Comparison of ENCODE assay signal across 8 mouse cellular contexts in the genomic region with DNA sequence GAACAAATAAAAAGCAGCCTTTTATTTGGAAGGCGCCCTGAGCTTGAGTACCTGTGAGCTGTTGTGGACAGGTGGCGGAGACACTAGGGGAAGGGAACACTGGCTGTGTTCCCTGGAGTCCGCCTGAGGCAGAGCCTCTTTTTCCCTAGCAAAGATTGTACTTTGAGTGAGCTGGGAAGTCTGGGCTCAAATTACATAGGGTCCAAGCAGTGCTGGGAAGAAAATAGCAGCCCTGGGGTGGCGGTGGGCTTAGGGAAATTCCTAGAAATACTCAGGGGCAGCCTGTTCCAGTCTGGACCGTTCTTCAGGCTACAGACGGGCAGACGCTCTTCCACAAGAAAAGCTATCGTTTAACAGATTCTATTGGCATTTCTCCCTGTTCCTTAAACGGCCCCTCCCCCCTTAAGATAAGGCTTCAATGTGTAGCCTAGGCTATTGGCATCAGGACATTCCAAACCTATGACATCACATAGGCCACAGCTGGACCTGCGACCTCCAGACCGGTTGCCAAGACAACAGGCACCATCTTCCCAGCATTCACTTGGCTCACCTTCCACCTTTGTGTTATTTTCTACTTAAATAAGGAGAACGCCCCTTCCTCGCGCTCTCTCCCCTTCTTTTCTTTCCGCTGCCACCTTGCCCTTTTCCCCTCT. TPM values are rescaled to one million over a fixed set of nuclear protein-coding genes. Genes with fewer than 3 reads are reported as not detected.
A peak's percentile ranks its signal among the peaks of the same experiment; 100 is the strongest.
DNase-seq lines count a peak whose midpoint lies in the region; ATAC-seq and TF ChIP-seq lines count a peak whose summit lies in the region.

No protein-coding gene starts in this region.

- no peaks in the 10 kb centered on the region for H3K36me3 ChIP-seq in hindbrain, embryonic 11.5 days (ENCODE audit: control insufficient read depth, insufficient read depth, low read length)
- no peaks in the 10 kb centered on the region for H3K36me3 ChIP-seq in limb, embryonic 13.5 days
- no peaks in the 10 kb centered on the region for H3K36me3 ChIP-seq in midbrain, postnatal 0 days (ENCODE audit: insufficient read depth, low read length)

- peak overlapping the region; percentile 55 for H3K4me3 ChIP-seq in hindbrain, embryonic 11.5 days (ENCODE audit: low read depth, low read length)
- H3K4me3 ChIP-seq in limb, embryonic 13.5 days = peak overlapping the region; percentile 51
- peak overlapping the region; percentile 40 for H3K4me3 ChIP-seq in midbrain, postnatal 0 days (ENCODE audit: low read depth, low read length)

- H3K4me1 ChIP-seq in hindbrain, embryonic 11.5 days (replicated peaks; ENCODE audit: control insufficient read depth, insufficient read depth, low read length) = no peaks in the 10 kb centered on the region
- peaks cover 22% of the 10 kb centered on the region for H3K4me1 ChIP-seq in limb, embryonic 13.5 days
- H3K4me1 ChIP-seq in midbrain, postnatal 0 days (ENCODE audit: insufficient read depth, low read length) = peaks cover 5% of the 10 kb centered on the region; the same call in 1 of the 2 replicates

- peak overlapping the region; percentile 56 for H3K4me2 ChIP-seq in hindbrain, embryonic 11.5 days (replicated peaks; ENCODE audit: low read depth, low read length)
- peak overlapping the region; percentile 85 for H3K4me2 ChIP-seq in limb, embryonic 13.5 days (replicated peaks)
- H3K4me2 ChIP-seq in midbrain, postnatal 0 days (ENCODE audit: low read depth, low read length, poor library complexity, severe bottlenecking) = peak overlapping the region; percentile 69

- peak overlapping the region; percentile 68 for H3K27ac ChIP-seq in hindbrain, embryonic 11.5 days (ENCODE audit: low read depth, low read length)
- H3K27ac ChIP-seq in limb, embryonic 13.5 days = peak overlapping the region; percentile 39; the same call in 1 of the 2 replicates
- peak overlapping the region; percentile 78 for H3K27ac ChIP-seq in midbrain, postnatal 0 days (ENCODE audit: low read depth, low read length)

- intact Hi-C loops in heart, postnatal 36 days (cut with DNase I) = loop anchor here (2.0 kb wide), 1 partner anchor 37 kb away; no protein-coding TSS in a partner anchor

- H3K9ac ChIP-seq in hindbrain, embryonic 11.5 days (ENCODE audit: low read depth, low read length) = peak overlapping the region; percentile 48
- peak overlapping the region; percentile 61 for H3K9ac ChIP-seq in limb, embryonic 13.5 days
- peak overlapping the region; percentile 52 for H3K9ac ChIP-seq in midbrain, postnatal 0 days (replicated peaks; ENCODE audit: low read length, poor library complexity, severe bottlenecking)

- H3K9me3 ChIP-seq in hindbrain, embryonic 11.5 days (ENCODE audit: control insufficient read depth, low read length) = no peaks in the 10 kb centered on the region
- no peaks in the 10 kb centered on the region for H3K9me3 ChIP-seq in limb, embryonic 13.5 days
- H3K9me3 ChIP-seq in midbrain, postnatal 0 days (ENCODE audit: low read length) = no peaks in the 10 kb centered on the region

- TF ChIP-seq CTCF in midbrain, postnatal 0 days (IDR thresholded peaks at IDR 0.05) = no peak

- peak; percentile 94 for ATAC-seq in hindbrain, embryonic 11.5 days (ENCODE audit: low FRiP score)
- peak; percentile 74 for ATAC-seq in limb, embryonic 13.5 days (ENCODE audit: low FRiP score, low read depth)
- peak; percentile 76 for ATAC-seq in midbrain, postnatal 0 days (ENCODE audit: low FRiP score)

- H3K27me3 ChIP-seq in hindbrain, embryonic 11.5 days (ENCODE audit: control insufficient read depth, insufficient read depth, low read length) = no peaks in the 10 kb centered on the region
- no peaks in the 10 kb centered on the region for H3K27me3 ChIP-seq in limb, embryonic 13.5 days
- no peaks in the 10 kb centered on the region for H3K27me3 ChIP-seq in midbrain, postnatal 0 days (ENCODE audit: insufficient read depth, low read length)

- WGBS in hindbrain, embryonic 11.5 days = 2% methylated on average over 15 of the region's 15 CpGs
- WGBS in limb, embryonic 13.5 days = 4% methylated on average over 15 of the region's 15 CpGs
- 5% methylated on average over 15 of the region's 15 CpGs for WGBS in midbrain, postnatal 0 days

- DNase-seq in heart, adult 18-20 months = peak; percentile 35 to 44
- no peak for DNase-seq in heart, postnatal 36 days
- DNase-seq in embryo, embryonic 10 days (ENCODE audit: low spot score) = peak; percentile 98
- DNase-seq in hindbrain, embryonic 11.5 days (ENCODE audit: low spot score) = peak; percentile 91
- peak; percentile 79 for DNase-seq in midbrain, postnatal 0 days (ENCODE audit: low spot score)
- no peak for DNase-seq in gastrocnemius, postnatal 4 days (ENCODE audit: low spot score in 2 of 2)
- no peak for DNase-seq in urinary bladder, postnatal 36 days (ENCODE audit: low spot score in 2 of 2)

RNA-seq across cellular contexts. Expression of gene Eef1a1, which starts 31.3 kb away (rescaled TPM):
- 1,000 to 10,000 TPM in 1 of 2 experiments, 100 to 1,000 TPM in 1; 994 to 1,266 TPM for total RNA-seq in heart, adult 18-20 months (2021)
- 1,000 to 10,000 TPM; 1,083 to 1,160 TPM for total RNA-seq in heart, postnatal 36 days (2021)
- 4,691 and 4,742 TPM in 2 replicates for polyA plus RNA-seq in hindbrain, embryonic 11.5 days (2014; fragmentation: Nextera tagmentation; extraction: Ambion mirVana)
- polyA plus RNA-seq in limb, embryonic 13.5 days (2015; fragmentation: Nextera tagmentation; extraction: Ambion mirVana) = 5,052 and 5,054 TPM in 2 replicates
- 6,169 and 7,035 TPM in 2 replicates for total RNA-seq in midbrain, postnatal 0 days (2014; rRNA removed)
- polyA plus RNA-seq in midbrain, postnatal 0 days (2015; fragmentation: Nextera tagmentation; extraction: Ambion mirVana) = 2,410 and 2,461 TPM in 2 replicates
- total RNA-seq in gastrocnemius, postnatal 4 days (2021) = 1,000 to 10,000 TPM; 5,472 to 6,062 TPM

Comparison
In these comparisons a context has a peak if more than half of its experiments do, and no peak if none do; other contexts are left out.
1. DNase-seq: peak in heart, adult 18-20 months (2 of 2), embryo, embryonic 10 days (single experiment), hindbrain, embryonic 11.5 days (single experiment) and midbrain, postnatal 0 days (single experiment); none in heart, postnatal 36 days (0 of 2), gastrocnemius, postnatal 4 days (0 of 2) and urinary bladder, postnatal 36 days (0 of 2).
2. Peak in every context shown above with its lines, with median percentiles within 50 percentile points of each other: ATAC-seq, H3K27ac ChIP-seq, H3K4me2 ChIP-seq, H3K4me3 ChIP-seq and H3K9ac ChIP-seq.